Mouse (Mus musculus): ENCODE measurements around the gene Selenop. TPM values are rescaled to one million over a fixed set of nuclear protein-coding genes. Genes with fewer than 3 reads are reported as not detected.

Selenop gene
- polyA plus RNA-seq, 1 experiment from 2014 or later: 189 TPM

GRCm38 (mm10) chr15:3316617-3317016 lies 48.3 kb downstream of the Selenop start:
- ATAC-seq (ENCODE audit: low FRiP score): no peak
- no peaks in the 10 kb centered on the region for H3K36me3 ChIP-seq (replicated peaks; ENCODE audit: control insufficient read depth, insufficient read depth)

GRCm38 (mm10) chr15:3319929-3320328 lies 51.6 kb downstream of the Selenop start:
- Histone ChIP-seq H3K9me3 (ENCODE audit: control insufficient read depth, low read length) (no peaks in the 10 kb centered on the region), H3K27me3 (ENCODE audit: control insufficient read depth, insufficient read depth, low read length) (no peaks in the 10 kb centered on the region), H3K4me3 (replicated peaks; ENCODE audit: low read length) (no peak overlapping the region), H3K9ac (no peak overlapping the region), H3K27ac (no peak overlapping the region), H3K36me3 (replicated peaks; ENCODE audit: control insufficient read depth, insufficient read depth) (no peaks in the 10 kb centered on the region), H3K4me1 (replicated peaks; ENCODE audit: control insufficient read depth, insufficient read depth, low read length) (no peaks in the 10 kb centered on the region), H3K4me2 (replicated peaks) (no peak overlapping the region)
- 81% methylated on average over 9 of the region's 9 CpGs for WGBS
- DNase-seq (ENCODE audit: low spot score) (no peak), ATAC-seq (ENCODE audit: low FRiP score) (no peak)

More at GRCm38 (mm10) chr15:3316617-3317016, 48.3 kb downstream of the Selenop start:
- no peaks in the 10 kb centered on the region for H3K9me3 ChIP-seq (ENCODE audit: control insufficient read depth, low read length)
- H3K4me1 ChIP-seq (replicated peaks; ENCODE audit: control insufficient read depth, insufficient read depth, low read length): no peaks in the 10 kb centered on the region
- H3K9ac ChIP-seq: no peak overlapping the region
- no peaks in the 10 kb centered on the region for H3K27me3 ChIP-seq (ENCODE audit: control insufficient read depth, insufficient read depth, low read length)
- 82% methylated on average over 2 of the region's 2 CpGs for WGBS
- no peak for DNase-seq (ENCODE audit: low spot score)
- no peak overlapping the region for H3K4me3 ChIP-seq (replicated peaks; ENCODE audit: low read length)
- H3K27ac ChIP-seq: no peak overlapping the region
- no peak overlapping the region for H3K4me2 ChIP-seq (replicated peaks)

- no peaks in the 10 kb centered on the region for H3K9me3 ChIP-seq (ENCODE audit: control insufficient read depth, low read length)
- no peak overlapping the region for H3K4me3 ChIP-seq (replicated peaks; ENCODE audit: low read length)
- DNase-seq (ENCODE audit: low spot score): no peak
- no peak for ATAC-seq (ENCODE audit: low FRiP score)
- no peaks in the 10 kb centered on the region for H3K4me1 ChIP-seq (replicated peaks; ENCODE audit: control insufficient read depth, insufficient read depth, low read length)
- H3K36me3 ChIP-seq (replicated peaks; ENCODE audit: control insufficient read depth, insufficient read depth): no peaks in the 10 kb centered on the region
- no peaks in the 10 kb centered on the region for H3K27me3 ChIP-seq (ENCODE audit: control insufficient read depth, insufficient read depth, low read length)
- no peak overlapping the region for H3K27ac ChIP-seq
- H3K4me2 ChIP-seq (replicated peaks): no peak overlapping the region
- no peak overlapping the region for H3K9ac ChIP-seq
These were observed 54.7 kb downstream of the Selenop start for GRCm38 (mm10) chr15:3323041-3323440.

Other genes with a start within 250 kb of the Selenop start
- 0.17 and 0.58 TPM in 2 replicates for gene Ccdc152, start 35.0 kb downstream of the Selenop start, polyA plus RNA-seq (2014; fragmentation: Nextera tagmentation; extraction: Ambion mirVana)

All from hindbrain, embryonic 14.5 days (tissue).